Mouse (Mus musculus): Measurements from ENCODE around the gene Tnxb. TPM values are rescaled to one million over a fixed set of nuclear protein-coding genes. Genes with fewer than 3 reads are reported as not detected.

The Tnxb gene
- polyA plus RNA-seq, 1 experiment from 2014 or later, result 0.14 TPM

DNA sequence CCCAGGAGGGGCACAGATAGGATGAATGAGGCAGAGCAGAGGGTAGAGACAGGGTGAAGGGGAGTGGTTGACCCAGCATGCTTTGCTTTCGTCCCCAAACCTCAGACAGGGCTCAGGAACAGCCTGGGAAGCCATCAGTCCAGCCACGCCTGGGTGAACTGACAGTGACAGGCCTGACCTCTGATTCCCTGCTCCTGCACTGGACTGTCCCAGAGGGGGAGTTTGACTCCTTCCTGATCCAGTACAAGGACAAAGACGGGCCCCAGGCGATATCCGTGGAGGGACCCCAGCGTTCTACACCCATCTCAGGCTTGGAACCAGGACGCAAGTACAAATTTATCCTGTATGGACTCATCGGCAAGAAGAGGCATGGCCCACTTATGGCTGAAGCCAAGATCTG, 12.8 kb downstream of the Tnxb start:
- 72% methylated on average over 8 of the region's 8 CpGs for WGBS
- H3K9me3 ChIP-seq (replicated peaks; ENCODE audit: control insufficient read depth, low read length, poor library complexity, severe bottlenecking), result no peaks in the 10 kb centered on the region
- H3K4me1 ChIP-seq (ENCODE audit: control insufficient read depth, insufficient read depth, low read length), result no peaks in the 10 kb centered on the region
- H3K9ac ChIP-seq (ENCODE audit: low read depth, low read length), result no peak overlapping the region
- no peak for ATAC-seq
- no peaks in the 10 kb centered on the region for H3K36me3 ChIP-seq (ENCODE audit: control insufficient read depth, insufficient read depth, low read length)
- no peaks in the 10 kb centered on the region for H3K27me3 ChIP-seq (ENCODE audit: control insufficient read depth, insufficient read depth, low read depth, low read length)
- no peak overlapping the region for H3K4me2 ChIP-seq (ENCODE audit: low read length)
- no peak overlapping the region for H3K27ac ChIP-seq (ENCODE audit: low read length)
- H3K4me3 ChIP-seq (ENCODE audit: low read depth, low read length), result no peak overlapping the region

DNA sequence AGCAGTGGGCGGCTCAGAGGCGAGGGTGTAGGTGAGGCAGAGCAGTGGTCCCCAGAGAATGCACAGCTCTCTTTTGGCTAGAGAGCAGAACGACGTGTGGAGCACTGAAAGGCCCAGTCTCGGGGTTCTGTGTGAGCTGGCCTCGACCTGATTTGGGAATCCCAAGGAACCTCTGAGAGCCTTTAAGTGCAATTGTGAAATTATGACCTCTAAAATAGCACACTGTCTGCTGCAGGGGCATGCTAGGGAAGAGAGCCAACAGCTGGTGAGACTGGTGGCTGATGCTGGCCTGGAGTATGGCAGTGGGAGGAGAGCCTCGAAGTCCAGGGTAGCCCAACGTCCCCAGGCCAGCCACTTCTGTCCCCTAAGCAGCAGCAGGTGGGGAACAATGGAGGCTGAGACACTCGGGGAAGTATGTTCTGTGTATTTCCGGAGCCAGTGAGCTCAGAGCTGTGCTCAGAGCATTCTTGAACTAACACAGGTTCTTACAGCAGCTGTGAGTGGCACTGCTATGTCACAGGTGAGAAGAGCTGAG, 13.4 kb downstream of the Tnxb start:
- no peaks in the 10 kb centered on the region for H3K9me3 ChIP-seq (replicated peaks; ENCODE audit: control insufficient read depth, low read length, poor library complexity, severe bottlenecking)
- H3K27ac ChIP-seq (ENCODE audit: low read length), result no peak overlapping the region
- WGBS, result 68% methylated on average over 10 of the region's 10 CpGs
- H3K27me3 ChIP-seq (ENCODE audit: control insufficient read depth, insufficient read depth, low read depth, low read length), result no peaks in the 10 kb centered on the region
- H3K4me1 ChIP-seq (ENCODE audit: control insufficient read depth, insufficient read depth, low read length), result no peaks in the 10 kb centered on the region
- no peaks in the 10 kb centered on the region for H3K36me3 ChIP-seq (ENCODE audit: control insufficient read depth, insufficient read depth, low read length)
- no peak overlapping the region for H3K4me3 ChIP-seq (ENCODE audit: low read depth, low read length)
- no peak overlapping the region for H3K4me2 ChIP-seq (ENCODE audit: low read length)
- H3K9ac ChIP-seq (ENCODE audit: low read depth, low read length), result no peak overlapping the region
- no peak for ATAC-seq

DNA sequence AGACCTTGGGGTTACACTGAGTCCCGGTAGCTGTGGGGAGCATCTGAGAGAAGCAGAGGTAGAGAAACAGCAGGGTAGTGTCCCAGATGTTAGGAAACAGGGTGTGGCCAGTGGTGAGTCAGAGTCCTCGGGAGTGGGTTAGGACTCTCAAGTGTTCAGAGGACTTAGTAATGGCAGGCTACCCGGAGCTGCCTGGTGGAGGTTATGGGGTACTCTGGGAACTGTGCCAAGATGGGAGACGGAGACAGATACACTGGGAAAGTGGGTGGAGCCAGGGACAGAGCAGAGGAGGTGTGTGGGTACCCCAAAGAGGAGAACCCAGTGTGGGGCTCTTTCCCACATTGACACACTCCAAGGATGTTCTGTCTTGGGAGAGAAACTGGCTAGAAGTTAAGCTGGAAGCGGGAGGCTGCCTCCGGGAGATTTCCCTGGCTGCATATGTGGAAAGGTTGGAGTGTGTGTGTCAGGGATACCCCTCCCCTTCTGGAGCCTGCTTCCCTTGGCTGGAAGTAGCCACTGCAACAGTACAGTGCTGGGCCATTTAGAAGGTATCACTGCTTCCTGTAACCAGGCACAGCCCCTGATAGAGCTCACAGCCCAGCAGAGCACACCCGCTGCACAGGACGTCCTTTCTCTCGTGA, 14.0 kb downstream of the Tnxb start:
- H3K9ac ChIP-seq (ENCODE audit: low read depth, low read length), result no peak overlapping the region
- no peak overlapping the region for H3K4me3 ChIP-seq (ENCODE audit: low read depth, low read length)
- H3K27ac ChIP-seq (ENCODE audit: low read length), result no peak overlapping the region
- H3K9me3 ChIP-seq (replicated peaks; ENCODE audit: control insufficient read depth, low read length, poor library complexity, severe bottlenecking), result no peaks in the 10 kb centered on the region
- WGBS, result 74% methylated on average over 9 of the region's 9 CpGs
- no peak overlapping the region for H3K4me2 ChIP-seq (ENCODE audit: low read length)
- H3K27me3 ChIP-seq (ENCODE audit: control insufficient read depth, insufficient read depth, low read depth, low read length), result no peaks in the 10 kb centered on the region
- H3K4me1 ChIP-seq (ENCODE audit: control insufficient read depth, insufficient read depth, low read length), result no peaks in the 10 kb centered on the region
- no peaks in the 10 kb centered on the region for H3K36me3 ChIP-seq (ENCODE audit: control insufficient read depth, insufficient read depth, low read length)
- no peak for ATAC-seq

DNA sequence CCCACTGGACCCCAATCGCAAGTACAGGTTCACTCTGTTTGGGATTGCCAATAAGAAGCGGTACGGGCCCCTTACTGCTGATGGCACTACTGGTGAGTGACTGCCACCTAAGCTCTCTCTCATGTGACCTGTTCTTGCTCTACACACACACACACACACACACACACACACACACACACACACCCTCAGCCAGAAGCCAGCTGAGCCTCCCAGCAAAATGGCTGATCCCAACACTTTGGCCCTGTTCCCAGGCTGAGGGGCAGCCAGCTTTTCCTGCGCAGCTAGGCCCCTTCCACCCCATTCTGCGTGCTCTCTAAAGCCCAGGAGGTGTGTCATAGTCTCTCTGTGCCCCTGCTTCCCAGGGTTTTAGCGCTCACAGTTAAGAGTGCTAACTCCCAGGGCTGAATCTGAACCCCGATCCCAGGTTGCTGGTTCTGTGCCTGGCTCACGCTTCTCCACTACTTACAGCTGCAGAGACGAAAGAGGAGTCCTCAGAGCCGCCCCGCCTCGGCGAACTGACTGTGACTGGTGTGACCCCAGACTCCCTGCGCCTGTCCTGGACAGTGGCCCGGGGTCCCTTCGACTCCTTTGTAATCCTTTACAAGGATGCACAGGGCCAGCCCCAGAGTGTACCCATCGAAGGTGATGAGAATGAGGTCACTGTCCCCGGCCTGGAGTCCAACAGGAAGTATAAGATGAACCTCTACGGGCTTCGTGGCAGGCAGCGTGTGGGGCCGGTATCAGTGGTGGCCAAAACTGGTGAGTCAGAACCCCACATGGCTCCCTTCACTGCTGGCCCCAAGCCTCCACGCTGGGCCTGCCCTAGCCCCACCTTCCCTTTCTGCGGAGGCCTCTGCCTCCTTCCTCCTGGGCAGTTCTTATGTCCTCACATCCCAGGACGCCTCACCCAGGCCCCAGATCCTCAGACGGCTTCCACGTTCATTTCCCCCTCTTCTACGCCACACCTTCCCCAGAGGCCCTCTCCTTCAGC, 15.1 kb downstream of the Tnxb start:
- H3K4me3 ChIP-seq (ENCODE audit: low read depth, low read length), result no peak overlapping the region
- WGBS, result 83% methylated on average over 28 of the region's 28 CpGs
- no peak overlapping the region for H3K9ac ChIP-seq (ENCODE audit: low read depth, low read length)
- H3K4me2 ChIP-seq (ENCODE audit: low read length), result no peak overlapping the region
- H3K27ac ChIP-seq (ENCODE audit: low read length), result no peak overlapping the region
- H3K27me3 ChIP-seq (ENCODE audit: control insufficient read depth, insufficient read depth, low read depth, low read length), result no peaks in the 10 kb centered on the region
- H3K4me1 ChIP-seq (ENCODE audit: control insufficient read depth, insufficient read depth, low read length), result no peaks in the 10 kb centered on the region
- 0 out of 2 replicates have a peak, but pooled peaks have one; percentile 25 for ATAC-seq
- no peaks in the 10 kb centered on the region for H3K9me3 ChIP-seq (replicated peaks; ENCODE audit: control insufficient read depth, low read length, poor library complexity, severe bottlenecking)
- H3K36me3 ChIP-seq (ENCODE audit: control insufficient read depth, insufficient read depth, low read length), result no peaks in the 10 kb centered on the region

DNA sequence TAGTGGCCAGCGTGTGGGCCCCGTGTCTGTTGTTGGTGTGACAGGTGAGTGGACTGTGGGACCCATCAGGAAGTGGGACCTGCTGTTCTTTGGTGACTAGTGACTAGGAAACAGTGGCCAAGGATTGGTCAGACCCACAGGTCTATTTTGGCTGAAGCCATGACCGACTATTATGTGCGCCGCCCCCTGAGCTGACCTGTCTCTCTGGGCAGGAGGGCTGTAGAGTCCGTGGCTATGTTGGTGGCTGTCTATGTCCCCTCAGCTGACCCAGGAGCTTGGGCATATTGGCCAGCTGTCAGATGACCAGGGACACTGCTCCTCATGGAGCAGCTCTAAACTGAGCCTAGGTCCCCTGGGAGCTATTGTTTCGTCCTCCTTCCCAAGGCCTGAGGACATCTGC, 18.6 kb downstream of the Tnxb start:
- no peak overlapping the region for H3K9ac ChIP-seq (ENCODE audit: low read depth, low read length)
- no peak overlapping the region for H3K4me2 ChIP-seq (ENCODE audit: low read length)
- no peak overlapping the region for H3K27ac ChIP-seq (ENCODE audit: low read length)
- no peak for ATAC-seq
- no peaks in the 10 kb centered on the region for H3K9me3 ChIP-seq (replicated peaks; ENCODE audit: control insufficient read depth, low read length, poor library complexity, severe bottlenecking)
- WGBS, result 91% methylated on average over 7 of the region's 7 CpGs
- no peak overlapping the region for H3K4me3 ChIP-seq (ENCODE audit: low read depth, low read length)
- H3K36me3 ChIP-seq (ENCODE audit: control insufficient read depth, insufficient read depth, low read length), result no peaks in the 10 kb centered on the region
- H3K4me1 ChIP-seq (ENCODE audit: control insufficient read depth, insufficient read depth, low read length), result no peaks in the 10 kb centered on the region
- H3K27me3 ChIP-seq (ENCODE audit: control insufficient read depth, insufficient read depth, low read depth, low read length), result no peaks in the 10 kb centered on the region

DNA sequence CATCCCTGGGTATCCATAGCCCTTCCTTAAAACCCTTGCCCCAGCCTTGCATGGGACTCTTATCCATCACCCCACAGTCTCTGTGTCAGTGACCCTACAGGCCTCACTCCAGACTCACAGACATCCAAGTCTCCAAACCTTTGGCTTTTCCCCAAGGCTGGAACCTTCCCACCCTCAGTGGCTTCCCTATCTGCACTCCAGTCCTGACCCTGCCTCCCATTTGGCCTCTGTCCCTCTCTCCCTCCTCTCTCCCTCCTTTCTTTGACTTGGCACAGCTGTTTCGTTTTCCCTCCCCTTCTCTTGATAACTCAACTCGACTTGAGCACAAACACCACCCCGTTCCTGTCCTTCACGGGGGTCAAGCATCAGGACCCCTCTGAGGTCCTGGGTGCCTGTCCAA, 20.1 kb downstream of the Tnxb start:
- Histone ChIP-seq H3K4me3 (ENCODE audit: low read depth, low read length) (no peak overlapping the region), H3K9ac (ENCODE audit: low read depth, low read length) (no peak overlapping the region), H3K9me3 (replicated peaks; ENCODE audit: control insufficient read depth, low read length, poor library complexity, severe bottlenecking) (no peaks in the 10 kb centered on the region), H3K4me1 (ENCODE audit: control insufficient read depth, insufficient read depth, low read length) (no peaks in the 10 kb centered on the region), H3K27me3 (ENCODE audit: control insufficient read depth, insufficient read depth, low read depth, low read length) (no peaks in the 10 kb centered on the region), H3K27ac (ENCODE audit: low read length) (no peak overlapping the region), H3K36me3 (ENCODE audit: control insufficient read depth, insufficient read depth, low read length) (no peaks in the 10 kb centered on the region), H3K4me2 (ENCODE audit: low read length) (no peak overlapping the region)
- no peak for ATAC-seq
- WGBS, result 76% methylated on average over 4 of the region's 4 CpGs

DNA sequence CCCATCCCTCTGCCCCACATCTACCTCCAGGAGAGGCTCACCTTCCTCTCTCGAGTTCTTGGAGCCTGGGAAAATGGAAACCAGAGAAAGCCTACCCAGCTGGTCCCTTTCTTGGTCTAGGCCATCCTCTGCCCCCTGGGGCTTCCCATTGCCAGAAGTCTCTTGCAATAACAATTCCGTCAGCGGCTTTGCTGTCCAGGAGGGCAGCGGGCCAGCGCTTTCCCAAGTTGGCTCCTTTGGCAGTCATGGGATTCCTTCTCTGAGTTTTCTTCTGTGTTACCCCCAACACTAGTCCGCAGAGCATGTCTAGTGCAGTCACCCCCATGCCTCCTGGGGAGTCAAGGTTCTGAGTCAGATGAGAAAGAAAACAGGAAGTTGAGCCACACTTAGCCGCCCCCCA, 22.6 kb downstream of the Tnxb start:
- H3K27me3 ChIP-seq (ENCODE audit: control insufficient read depth, insufficient read depth, low read depth, low read length), result no peaks in the 10 kb centered on the region
- H3K36me3 ChIP-seq (ENCODE audit: control insufficient read depth, insufficient read depth, low read length), result no peaks in the 10 kb centered on the region
- 62% methylated on average over 7 of the region's 7 CpGs for WGBS
- no peak overlapping the region for H3K27ac ChIP-seq (ENCODE audit: low read length)
- no peaks in the 10 kb centered on the region for H3K9me3 ChIP-seq (replicated peaks; ENCODE audit: control insufficient read depth, low read length, poor library complexity, severe bottlenecking)
- no peak for ATAC-seq
- H3K4me1 ChIP-seq (ENCODE audit: control insufficient read depth, insufficient read depth, low read length), result no peaks in the 10 kb centered on the region
- no peak overlapping the region for H3K4me2 ChIP-seq (ENCODE audit: low read length)
- no peak overlapping the region for H3K9ac ChIP-seq (ENCODE audit: low read depth, low read length)
- H3K4me3 ChIP-seq (ENCODE audit: low read depth, low read length), result no peak overlapping the region

DNA sequence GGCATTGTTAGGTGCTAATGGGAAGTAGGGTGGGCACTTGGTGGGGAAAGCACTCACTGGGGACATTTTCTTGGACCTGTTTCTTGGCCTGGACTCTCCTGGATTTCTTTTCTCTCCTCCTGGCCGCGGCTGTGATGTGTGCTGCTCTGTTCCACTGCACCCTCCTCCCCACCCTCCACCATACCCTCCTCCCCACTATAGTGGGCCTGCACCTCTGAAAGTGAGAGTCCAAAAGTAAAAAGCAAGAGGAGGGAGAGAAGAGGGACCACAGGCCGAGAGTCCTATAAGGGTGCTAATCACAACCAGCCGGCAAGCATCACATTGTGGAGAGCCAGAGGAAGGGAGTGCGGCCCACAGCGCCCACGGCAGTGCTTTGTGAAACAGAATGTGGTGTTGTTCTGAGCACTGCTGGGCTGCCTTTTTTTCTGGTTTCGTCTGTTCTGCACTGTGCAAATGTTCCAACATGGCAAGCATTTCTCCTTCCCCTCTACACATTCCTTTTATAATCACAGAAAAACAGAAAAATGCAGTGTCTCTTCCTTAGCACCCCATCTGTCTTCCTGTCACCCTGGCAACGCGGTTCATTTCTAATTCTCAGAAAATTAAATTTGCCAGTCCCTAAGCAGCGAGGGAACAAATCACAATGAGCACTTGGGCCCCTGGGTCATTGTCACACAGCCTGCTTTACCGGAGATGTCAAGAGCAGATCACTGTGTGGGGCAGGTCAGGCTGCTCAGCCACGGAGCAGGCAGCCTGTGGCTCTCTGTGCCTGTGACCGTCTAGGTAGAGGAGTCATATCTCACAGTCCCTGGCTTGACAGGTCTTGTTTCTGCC, 29.5 kb downstream of the Tnxb start:
- 40% methylated on average over 12 of the region's 14 CpGs for WGBS

More for the DNA sequence above, 29.5 kb downstream of the Tnxb start:
- Histone ChIP-seq H3K36me3 (ENCODE audit: control insufficient read depth, insufficient read depth, low read length) (no peaks in the 10 kb centered on the region), H3K4me2 (ENCODE audit: low read length) (no peak overlapping the region), H3K27ac (ENCODE audit: low read length) (peak overlapping the region; percentile 40), H3K27me3 (ENCODE audit: control insufficient read depth, insufficient read depth, low read depth, low read length) (no peaks in the 10 kb centered on the region), H3K9me3 (replicated peaks; ENCODE audit: control insufficient read depth, low read length, poor library complexity, severe bottlenecking) (no peaks in the 10 kb centered on the region), H3K9ac (ENCODE audit: low read depth, low read length) (no peak overlapping the region), H3K4me1 (ENCODE audit: control insufficient read depth, insufficient read depth, low read length) (peaks cover 4% of the 10 kb centered on the region; the same call in 1 of the 2 replicates), H3K4me3 (ENCODE audit: low read depth, low read length) (no peak overlapping the region)
- peak; percentile 64 for ATAC-seq

Data from midbrain, embryonic 16.5 days (tissue).